Mouse (Mus musculus) neural tube, embryonic 15.5 days (tissue): ENCODE data around the gene Gm1330. TPM values are rescaled to one million over a fixed set of nuclear protein-coding genes. Genes with fewer than 3 reads are reported as not detected.
"Not testable (repeated sequence)": the region's sequence is repeated elsewhere in the genome, so short reads cannot be mapped to it uniquely, and the experiment has no call there.

Experiments used
- ATAC-seq: fragments of 200-750 bp; cut with Nextera tagmentation; 2 replicates; pipeline ENCODE4 v1.8.0; 2017; ENCODE audit warnings: mild to moderate bottlenecking, moderate TSS enrichment, moderate library complexity; ENCODE audit not compliant: low FRiP score
- H3K27ac ChIP-seq: fragments of 300-500 bp; sonication (generic); replicated peaks from 2 replicates; pipeline ENCODE4 v1.5.1; 2015; ENCODE audit warnings: mild to moderate bottlenecking, inconsistent platforms
- H3K27me3 ChIP-seq: fragments of 300-500 bp; sonication (generic); replicated peaks from 2 replicates; pipeline ENCODE4 v1.6.1; 2015; ENCODE audit warnings: inconsistent platforms
- H3K36me3 ChIP-seq: fragments of 300-500 bp; sonication (generic); 2 replicates; pipeline ENCODE4 v1.6.1; 2015; ENCODE audit warnings: inconsistent platforms
- H3K4me1 ChIP-seq: fragments of 300-500 bp; sonication (generic); 2 replicates; pipeline ENCODE4 v1.6.1; 2015; ENCODE audit warnings: inconsistent platforms
- H3K4me2 ChIP-seq: fragments of 300-500 bp; sonication (generic); 2 replicates; pipeline ENCODE4 v1.6.1; 2015; ENCODE audit warnings: inconsistent platforms, mild to moderate bottlenecking, moderate library complexity
- H3K4me3 ChIP-seq: fragments of 300-500 bp; sonication (generic); replicated peaks from 2 replicates; pipeline ENCODE4 v1.5.1; 2015; ENCODE audit warnings: mild to moderate bottlenecking, inconsistent platforms
- H3K9ac ChIP-seq: fragments of 300-500 bp; sonication (generic); replicated peaks from 2 replicates; pipeline ENCODE4 v1.6.1; 2015; ENCODE audit warnings: mild to moderate bottlenecking, inconsistent platforms
- H3K9me3 ChIP-seq: fragments of 300-500 bp; sonication (generic); replicated peaks from 2 replicates; pipeline ENCODE4 v1.6.1; 2016; ENCODE audit warnings: inconsistent platforms
- WGBS: fragments of 180-500 bp; shearing (Covaris S2); methylation state at CpG from one replicate; pipeline ENCODE4 v1.1.7; 2015; ENCODE audit warnings: mixed read lengths; 5-methylcytosine and 5-hydroxymethylcytosine counted together
- polyA plus RNA-seq: library from polyadenylated mRNA; unstranded; fragments of >200 nt; fragmentation: Nextera tagmentation; extraction: Ambion mirVana; gene quantifications from 2 replicates; pipeline ENCODE4 v1.2.1, GENCODE M21; 2015

The Gm1330 gene
- polyA plus RNA-seq, result not detected in 2 replicates

GRCm38 (mm10) chr2:149003151-149003550, at the start of gene Gm1330:
Gm1330 (minus strand) TSS chr2:149003251.
- H3K4me3 ChIP-seq, result no peak within 1 kb of the TSS
- H3K9ac ChIP-seq, result no peak within 1 kb of the TSS
- no peaks in the 10 kb centered on the region for H3K36me3 ChIP-seq
- H3K27me3 ChIP-seq, result no peaks in the 10 kb centered on the region
- H3K9me3 ChIP-seq, result no peaks in the 10 kb centered on the region
- no peaks in the 10 kb centered on the region for H3K4me1 ChIP-seq
- no peak for ATAC-seq
- no peak within 1 kb of the TSS for H3K4me2 ChIP-seq
- no peak within 1 kb of the TSS for H3K27ac ChIP-seq

- H3K27me3 ChIP-seq, H3K9me3 ChIP-seq, H3K4me2 ChIP-seq, H3K36me3 ChIP-seq, H3K9ac ChIP-seq, H3K4me1 ChIP-seq, H3K4me3 ChIP-seq, ATAC-seq, H3K27ac ChIP-seq: not testable (repeated sequence)
- 78% methylated on average over 5 of the region's 5 CpGs for WGBS
These were observed 14.1 kb upstream of the Gm1330 start, which contains the start of gene Gm10750 for GRCm38 (mm10) chr2:149017137-149017536. Gm10750 (minus strand) TSS chr2:149017237.

- H3K9me3 ChIP-seq, result no peaks in the 10 kb centered on the region
- H3K4me1 ChIP-seq, result no peaks in the 10 kb centered on the region
- no peak overlapping the region for H3K27ac ChIP-seq
- H3K4me3 ChIP-seq, result no peak overlapping the region
- WGBS, result 76% methylated on average over 2 of the region's 2 CpGs
- no peaks in the 10 kb centered on the region for H3K27me3 ChIP-seq
- no peak overlapping the region for H3K9ac ChIP-seq
- H3K36me3 ChIP-seq, result no peaks in the 10 kb centered on the region
- no peak for ATAC-seq
- H3K4me2 ChIP-seq, result no peak overlapping the region
These were observed 1.8 kb upstream of the Gm1330 start for GRCm38 (mm10) chr2:149004826-149005225.

- Histone ChIP-seq H3K4me3 (no peak overlapping the region), H3K27ac (no peak overlapping the region), H3K4me2 (no peak overlapping the region), H3K9me3 (no peaks in the 10 kb centered on the region), H3K9ac (no peak overlapping the region), H3K27me3 (no peaks in the 10 kb centered on the region), H3K36me3 (no peaks in the 10 kb centered on the region), H3K4me1 (no peaks in the 10 kb centered on the region)
- ATAC-seq, result no peak
- WGBS, result 91% methylated on average over 2 of the region's 2 CpGs
These were observed 7.9 kb downstream of the Gm1330 start for GRCm38 (mm10) chr2:148995133-148995532.

Other genes starting within 250 kb of the Gm1330 start
- not detected in 2 replicates for gene Cst11, start 231.8 kb downstream of the Gm1330 start, polyA plus RNA-seq
- gene 8030411F24Rik, start 221.2 kb downstream of the Gm1330 start, polyA plus RNA-seq, result not detected in 2 replicates
- not detected in 2 replicates for gene Cst12, start 213.9 kb downstream of the Gm1330 start, polyA plus RNA-seq
- not detected in 2 replicates for gene Cst8, start 204.5 kb downstream of the Gm1330 start, polyA plus RNA-seq
- gene Cst13, start 183.2 kb downstream of the Gm1330 start, polyA plus RNA-seq, result not detected in 2 replicates
- not detected in 2 replicates for gene Cst9, start 168.1 kb downstream of the Gm1330 start, polyA plus RNA-seq
- not detected in 2 replicates for gene 9230104L09Rik, start 138.2 kb downstream of the Gm1330 start, polyA plus RNA-seq
- 582 and 653 TPM in 2 replicates for gene Cst3, start 127.6 kb downstream of the Gm1330 start, polyA plus RNA-seq
- not detected in 2 replicates for gene Gm10750, start 14.0 kb upstream of the Gm1330 start, polyA plus RNA-seq